Mouse (Mus musculus): Measurements from ENCODE around the gene Gm21887.
"Not testable (repeated sequence)": the region's sequence is repeated elsewhere in the genome, so short reads cannot be mapped to it uniquely, and the experiment has no call there.

The Gm21887 gene

GRCm38 (mm10) chrX:170009016-170009750 lies at the start of gene Gm21887:
Gene Gm21887 (plus strand): TSS chrX:170009659.
- DNase-seq (ENCODE audit: low spot score) = not testable (repeated sequence)

- DNase-seq (ENCODE audit: low spot score) = no peak
Measured at GRCm38 (mm10) chrX:169969337-169969736, 40.1 kb upstream of the Gm21887 start.

GRCm38 (mm10) chrX:169969765-169970164 lies 39.7 kb upstream of the Gm21887 start:
- DNase-seq (ENCODE audit: low spot score) = not testable (repeated sequence)

- DNase-seq (ENCODE audit: low spot score) = not testable (repeated sequence)
Measured at GRCm38 (mm10) chrX:169970546-169970945, 38.9 kb upstream of the Gm21887 start.

- DNase-seq (ENCODE audit: low spot score) = not testable (repeated sequence)
Measured at GRCm38 (mm10) chrX:169971562-169971961, 37.9 kb upstream of the Gm21887 start.

- DNase-seq (ENCODE audit: low spot score) = not testable (repeated sequence)
Measured at GRCm38 (mm10) chrX:169972131-169972530, 37.3 kb upstream of the Gm21887 start.

GRCm38 (mm10) chrX:169972791-169973494 lies 36.5 kb upstream of the Gm21887 start:
- not testable (repeated sequence) for DNase-seq (ENCODE audit: low spot score)

GRCm38 (mm10) chrX:169973806-169974205 lies 35.7 kb upstream of the Gm21887 start:
- not testable (repeated sequence) for DNase-seq (ENCODE audit: low spot score)

- DNase-seq (ENCODE audit: low spot score) = not testable (repeated sequence)
Measured at GRCm38 (mm10) chrX:169974456-169974855, 35.0 kb upstream of the Gm21887 start.

GRCm38 (mm10) chrX:169974974-169975373 lies 34.5 kb upstream of the Gm21887 start:
- DNase-seq (ENCODE audit: low spot score) = not testable (repeated sequence)

GRCm38 (mm10) chrX:169975681-169976131 lies 33.8 kb upstream of the Gm21887 start:
- not testable (repeated sequence) for DNase-seq (ENCODE audit: low spot score)

GRCm38 (mm10) chrX:169976340-169976739 lies 33.1 kb upstream of the Gm21887 start:
- DNase-seq (ENCODE audit: low spot score) = not testable (repeated sequence)

GRCm38 (mm10) chrX:169977856-169978435 lies 31.5 kb upstream of the Gm21887 start:
- DNase-seq (ENCODE audit: low spot score) = not testable (repeated sequence)

GRCm38 (mm10) chrX:169978436-169979381 lies 30.8 kb upstream of the Gm21887 start:
- DNase-seq (ENCODE audit: low spot score) = not testable (repeated sequence)

- DNase-seq (ENCODE audit: low spot score) = not testable (repeated sequence)
Measured at GRCm38 (mm10) chrX:169979461-169980202, 29.8 kb upstream of the Gm21887 start.

GRCm38 (mm10) chrX:169980203-169980556 lies 29.3 kb upstream of the Gm21887 start:
- not testable (repeated sequence) for DNase-seq (ENCODE audit: low spot score)

- no peak for DNase-seq (ENCODE audit: low spot score)
Measured at GRCm38 (mm10) chrX:169980809-169981289, 28.6 kb upstream of the Gm21887 start.

GRCm38 (mm10) chrX:169981761-169982181 lies 27.7 kb upstream of the Gm21887 start:
- not testable (repeated sequence) for DNase-seq (ENCODE audit: low spot score)

- not testable (repeated sequence) for DNase-seq (ENCODE audit: low spot score)
Measured at GRCm38 (mm10) chrX:169982606-169983400, 26.7 kb upstream of the Gm21887 start.
